Mouse (Mus musculus) forebrain, postnatal 0 days (tissue): ENCODE data around the gene Fgf2. TPM values are rescaled to one million over a fixed set of nuclear protein-coding genes. Genes with fewer than 3 reads are reported as not detected.
A peak's percentile ranks its signal among the peaks of the same experiment; 100 is the strongest.

Source experiments
- ATAC-seq: fragments of 200-750 bp; cut with Nextera tagmentation; 2 replicates; pipeline ENCODE4 v1.8.0; 2017; ENCODE audit warnings: mild to moderate bottlenecking, moderate library complexity
- DNase-seq: peaks from one replicate; pipeline ENCODE4 v3.0.0-alpha.2; 2015
- H3K27ac ChIP-seq: fragments of 300-500 bp; sonication (generic); 2 replicates; pipeline ENCODE4 v1.5.1; 2014; ENCODE audit warnings: low read depth, mild to moderate bottlenecking, antibody characterized with exemption, low read length, moderate library complexity, mixed read lengths
- H3K27me3 ChIP-seq: fragments of 300-500 bp; sonication (generic); 2 replicates; pipeline ENCODE4 v1.6.1; 2014; ENCODE audit warnings: mild to moderate bottlenecking, low read length, mixed read lengths; ENCODE audit not compliant: insufficient read depth
- H3K36me3 ChIP-seq: fragments of 300-500 bp; sonication (generic); 2 replicates; pipeline ENCODE4 v1.6.1; 2014; ENCODE audit warnings: mild to moderate bottlenecking, moderate library complexity; ENCODE audit not compliant: insufficient read depth
- H3K4me1 ChIP-seq: fragments of 300-500 bp; sonication (generic); 2 replicates; pipeline ENCODE4 v1.6.1; 2014; ENCODE audit warnings: antibody characterized with exemption; ENCODE audit not compliant: insufficient read depth
- H3K4me2 ChIP-seq: fragments of 300-500 bp; sonication (generic); 2 replicates; pipeline ENCODE4 v1.6.1; 2014; ENCODE audit warnings: low read depth, mild to moderate bottlenecking, moderate library complexity
- H3K4me3 ChIP-seq: fragments of 300-500 bp; sonication (generic); 2 replicates; pipeline ENCODE4 v1.5.1; 2014; ENCODE audit warnings: low read depth, low read length, mixed read lengths
- H3K9ac ChIP-seq: fragments of 300-500 bp; sonication (generic); 2 replicates; pipeline ENCODE4 v1.6.1; 2014; ENCODE audit warnings: mild to moderate bottlenecking
- H3K9me3 ChIP-seq: fragments of 300-500 bp; sonication (generic); 2 replicates; pipeline ENCODE4 v1.6.1; 2016; ENCODE audit warnings: low read length
- CTCF ChIP-seq: sonication (generic); IDR thresholded peaks from 2 replicates; pipeline ENCODE4 v1.5.1; 2016; ENCODE audit warnings: antibody characterized with exemption, control low read depth, low read depth
- WGBS: fragments of 180-500 bp; shearing (Covaris S2); extraction: QIAGEN DNeasy Blood & Tissue Kit; methylation state at CpG from one replicate; pipeline ENCODE4 v1.1.7; 2014; 5-methylcytosine and 5-hydroxymethylcytosine counted together
- polyA plus RNA-seq: library from polyadenylated mRNA; unstranded; fragments of >200 nt; fragmentation: Nextera tagmentation; extraction: Ambion mirVana; gene quantifications from 2 replicates; pipeline ENCODE4 v1.2.1, GENCODE M21; 2015
- total RNA-seq: library from RNA; depleted of rRNA; stranded (reverse); fragments of >200 nt; gene quantifications from 2 replicates; pipeline ENCODE4 v1.2.3, GENCODE M21; 2014; rRNA removed

Gene Fgf2
- 1.2 and 1.5 TPM in 2 replicates for total RNA-seq
- 0.25 and 0.70 TPM in 2 replicates for polyA plus RNA-seq

DNA sequence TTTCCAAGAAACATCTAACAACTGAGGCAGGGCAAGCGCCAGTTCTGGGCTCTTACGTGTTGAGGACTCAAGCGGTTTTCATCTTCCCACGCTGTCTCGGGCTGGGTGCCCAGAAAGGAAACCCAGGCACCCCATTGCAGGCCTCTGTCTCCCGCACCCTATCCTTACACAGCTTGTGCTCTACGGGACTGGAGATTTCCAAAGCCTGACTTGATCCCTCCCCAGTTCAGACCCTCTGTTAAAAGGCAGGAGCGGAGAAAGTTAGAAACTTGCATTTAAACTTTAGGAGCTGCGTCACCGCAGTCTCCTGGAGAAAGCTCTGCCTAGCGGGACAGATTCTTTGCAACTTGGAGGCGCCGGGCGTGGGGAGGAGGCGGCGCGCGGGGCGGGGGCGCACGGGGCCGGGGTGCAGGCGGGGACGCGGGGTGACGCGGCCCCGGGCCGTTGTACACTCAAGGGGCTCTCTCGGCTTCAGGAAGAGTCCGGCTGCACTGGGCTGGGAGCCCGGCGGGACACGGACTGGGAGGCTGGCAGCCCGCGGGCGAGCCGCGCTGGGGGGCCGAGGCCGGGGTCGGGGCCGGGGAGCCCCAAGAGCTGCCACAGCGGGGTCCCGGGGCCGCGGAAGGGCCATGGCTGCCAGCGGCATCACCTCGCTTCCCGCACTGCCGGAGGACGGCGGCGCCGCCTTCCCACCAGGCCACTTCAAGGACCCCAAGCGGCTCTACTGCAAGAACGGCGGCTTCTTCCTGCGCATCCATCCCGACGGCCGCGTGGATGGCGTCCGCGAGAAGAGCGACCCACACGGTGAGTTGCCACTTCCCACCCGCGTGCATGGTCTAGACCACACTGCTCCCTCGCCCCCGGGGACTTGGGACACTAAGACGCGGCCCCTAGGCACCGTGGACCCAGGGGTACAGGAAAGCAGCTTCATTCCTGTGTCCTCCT lies at the start of gene Fgf2:
Gene Fgf2 (plus strand): TSS at position 126 of the 945 bp plus-strand sequence.
- H3K4me3 ChIP-seq = peak within 1 kb of the TSS; percentile 55
- ATAC-seq = peak; percentile 79
- H3K9me3 ChIP-seq = no peaks in the 10 kb centered on the region
- peak; percentile 36 for DNase-seq
- H3K27me3 ChIP-seq = peaks cover 3% of the 10 kb centered on the region
- peak within 1 kb of the TSS; percentile 100 for H3K4me2 ChIP-seq
- no peak for TF ChIP-seq CTCF
- H3K9ac ChIP-seq = peak within 1 kb of the TSS; percentile 48
- 0 out of 2 replicates have a peak, but pooled peaks cover 6% of the 10 kb centered on the region for H3K4me1 ChIP-seq
- WGBS = 4% methylated on average over 75 of the region's 75 CpGs
- H3K27ac ChIP-seq = no peak within 1 kb of the TSS
- no peaks in the 10 kb centered on the region for H3K36me3 ChIP-seq

DNA sequence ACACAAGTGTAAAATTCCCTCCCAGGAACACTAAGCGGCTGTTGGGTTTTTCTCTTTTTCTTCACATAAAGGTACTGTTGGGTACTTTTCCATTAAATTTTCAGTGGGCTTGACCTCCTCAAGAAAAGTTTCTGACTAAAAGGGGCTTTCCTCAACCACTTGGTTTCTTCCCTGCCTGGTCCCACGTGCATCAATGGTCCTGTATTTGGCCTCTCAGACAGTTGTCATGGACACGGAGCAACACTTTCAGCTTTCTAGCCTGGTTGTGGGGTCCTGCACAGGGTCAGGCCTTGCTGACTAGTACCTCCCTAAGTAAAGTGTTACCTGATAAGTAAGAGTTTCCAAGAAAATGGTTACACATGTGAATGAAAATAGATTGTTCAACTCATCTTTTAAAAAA lies 48.7 kb upstream of the Fgf2 start:
- H3K9me3 ChIP-seq = no peaks in the 10 kb centered on the region
- no peak for TF ChIP-seq CTCF
- H3K27me3 ChIP-seq = no peaks in the 10 kb centered on the region
- no peak overlapping the region for H3K27ac ChIP-seq
- H3K4me3 ChIP-seq = no peak overlapping the region
- H3K36me3 ChIP-seq = no peaks in the 10 kb centered on the region
- H3K4me1 ChIP-seq = no peaks in the 10 kb centered on the region
- H3K4me2 ChIP-seq = no peak overlapping the region
- 78% methylated on average over 3 of the region's 3 CpGs for WGBS
- DNase-seq (no peak), ATAC-seq (no peak)
- no peak overlapping the region for H3K9ac ChIP-seq

DNA sequence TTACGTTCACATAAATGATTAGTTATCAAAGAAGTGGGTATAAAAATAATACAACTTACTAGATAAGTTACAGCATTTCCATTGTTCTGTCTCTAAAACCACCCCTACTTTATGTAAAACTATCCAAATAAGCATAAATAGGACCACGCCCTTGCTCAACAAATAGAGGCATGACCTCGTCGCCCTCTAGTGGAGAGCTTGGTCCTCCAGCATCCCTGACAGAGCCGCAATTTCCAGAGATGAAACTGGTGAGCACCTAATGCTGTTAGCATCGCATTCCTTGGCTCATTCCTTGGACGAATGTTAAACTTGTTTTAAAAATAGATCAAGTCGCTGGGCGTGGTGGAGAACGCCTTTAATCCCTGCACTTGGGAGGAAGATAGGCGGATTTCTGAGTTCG lies 45.5 kb upstream of the Fgf2 start:
- no peaks in the 10 kb centered on the region for H3K4me1 ChIP-seq
- H3K9ac ChIP-seq = no peak overlapping the region
- no peak overlapping the region for H3K4me3 ChIP-seq
- H3K27me3 ChIP-seq = no peaks in the 10 kb centered on the region
- peak; percentile 36; the same call in 1 of the 2 replicates for ATAC-seq
- no peak overlapping the region for H3K27ac ChIP-seq
- H3K36me3 ChIP-seq = no peaks in the 10 kb centered on the region
- WGBS = 37% methylated on average over 12 of the region's 12 CpGs
- no peak overlapping the region for H3K4me2 ChIP-seq
- peak; percentile 31 for DNase-seq
- peak; percentile 66 for TF ChIP-seq CTCF
- H3K9me3 ChIP-seq = no peaks in the 10 kb centered on the region

DNA sequence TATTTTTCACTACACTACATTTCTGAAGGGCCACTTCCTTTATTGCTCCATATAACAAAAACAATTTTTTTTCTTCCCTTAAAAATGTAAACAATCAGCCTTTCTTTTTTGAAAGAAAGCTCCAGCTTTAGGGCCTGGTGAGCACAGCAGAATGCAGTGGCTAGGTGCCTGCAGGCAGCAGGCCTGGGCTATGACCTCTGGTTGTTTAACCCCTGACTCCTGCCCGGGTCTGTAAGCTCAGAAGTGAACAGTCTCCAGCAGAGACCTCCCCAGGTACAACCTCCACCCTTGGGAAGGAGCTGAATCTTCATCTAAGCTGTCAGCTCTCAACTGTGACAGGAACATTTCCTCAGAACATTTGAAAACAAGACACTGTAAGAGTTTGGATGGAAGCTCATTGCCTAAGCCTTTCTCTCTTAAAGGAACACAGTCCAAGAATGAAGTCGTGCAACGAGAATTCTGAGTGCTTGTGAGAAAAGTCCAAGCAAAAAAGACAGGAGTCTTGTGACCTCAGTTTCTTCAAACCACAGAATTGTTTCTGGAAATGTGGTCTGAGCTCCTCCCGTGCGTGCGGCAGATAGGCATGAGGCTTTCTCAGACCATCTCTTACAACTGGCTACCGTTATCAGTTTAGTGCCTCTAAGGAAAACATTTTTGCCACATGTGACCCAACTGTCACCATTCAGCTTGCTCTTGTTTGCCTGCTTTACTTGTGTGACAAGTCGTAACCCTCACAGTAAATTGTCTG lies 44.6 kb upstream of the Fgf2 start:
- Histone ChIP-seq H3K27ac (no peak overlapping the region), H3K4me2 (no peak overlapping the region), H3K4me1 (no peaks in the 10 kb centered on the region), H3K9ac (no peak overlapping the region), H3K9me3 (no peaks in the 10 kb centered on the region), H3K4me3 (no peak overlapping the region), H3K36me3 (no peaks in the 10 kb centered on the region), H3K27me3 (no peaks in the 10 kb centered on the region)
- DNase-seq (no peak), ATAC-seq (no peak)
- no peak for TF ChIP-seq CTCF
- WGBS = 80% methylated on average over 8 of the region's 8 CpGs

DNA sequence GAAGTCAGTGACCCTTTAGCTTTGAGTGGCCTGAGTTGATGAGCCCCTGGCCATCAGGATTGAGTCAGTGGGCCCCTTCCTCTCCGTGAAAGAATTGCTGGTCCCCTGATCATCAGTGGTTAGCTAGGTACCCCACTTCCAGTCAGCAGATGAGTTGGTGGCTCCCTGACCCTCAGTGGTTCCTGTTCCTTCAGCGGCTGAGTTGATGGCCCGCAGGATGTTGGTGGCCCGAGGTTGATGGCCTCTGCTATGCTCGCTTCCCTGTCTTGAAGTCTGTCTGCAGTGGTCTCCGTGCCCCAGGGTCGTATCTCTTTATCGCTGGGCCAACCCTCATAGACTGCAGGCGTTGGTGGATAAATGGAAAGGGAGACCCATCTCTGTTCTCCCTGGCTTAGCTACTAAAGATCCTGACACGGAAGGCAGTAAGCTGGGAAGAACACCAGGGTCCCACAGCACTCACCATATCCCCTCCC lies 36.2 kb upstream of the Fgf2 start:
- no peak for TF ChIP-seq CTCF
- peak overlapping the region; percentile 86 for H3K9ac ChIP-seq
- H3K27me3 ChIP-seq = no peaks in the 10 kb centered on the region
- H3K4me1 ChIP-seq = no peaks in the 10 kb centered on the region
- no peak overlapping the region for H3K27ac ChIP-seq
- no peaks in the 10 kb centered on the region for H3K36me3 ChIP-seq
- WGBS = 2% methylated on average over 10 of the region's 10 CpGs
- H3K9me3 ChIP-seq = no peaks in the 10 kb centered on the region
- ATAC-seq (no peak), DNase-seq (no peak)
- peak overlapping the region; percentile 96 for H3K4me3 ChIP-seq
- H3K4me2 ChIP-seq = peak overlapping the region; percentile 61

DNA sequence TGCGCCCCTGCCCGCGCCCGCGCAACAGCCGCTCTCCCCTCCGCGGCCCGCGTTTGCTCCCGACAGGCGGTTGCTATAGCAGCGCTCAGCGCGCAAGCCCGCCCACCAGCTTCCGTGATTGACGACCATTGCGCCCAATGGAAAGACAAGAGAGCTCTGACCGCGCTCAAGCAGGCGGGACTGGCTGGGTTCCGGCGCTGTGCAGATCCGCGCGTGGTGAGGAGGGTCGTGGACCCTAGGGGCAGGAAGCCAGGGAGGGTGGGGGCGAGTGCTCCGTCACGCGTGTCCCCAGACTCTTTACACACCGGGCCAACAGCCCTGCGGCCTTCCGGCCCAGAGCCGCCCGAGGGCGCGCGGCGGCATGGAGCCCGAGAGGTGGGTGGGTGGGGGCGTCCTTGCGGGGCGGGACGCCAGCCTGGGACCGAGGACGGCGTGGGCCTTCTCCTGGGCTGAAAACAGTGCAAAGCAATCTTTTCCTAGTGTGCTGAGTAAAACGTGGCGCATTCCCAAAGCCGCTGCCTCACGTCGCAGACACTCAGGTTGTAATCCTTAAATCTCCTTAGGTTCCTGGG lies 35.7 kb upstream of the Fgf2 start, which contains the start of the genes Bbs12 and Cetn4:
Gene Bbs12 (plus strand): TSS at position 185 of the 572 bp plus-strand sequence.
Gene Cetn4 (minus strand): TSS at position 339 of the 572 bp plus-strand sequence.
- Histone ChIP-seq H3K4me3 (peak within 1 kb of the TSS; percentile 96), H3K4me1 (no peaks in the 10 kb centered on the region), H3K4me2 (peak within 1 kb of the TSS; percentile 61), H3K27ac (peak within 1 kb of the TSS; percentile 69), H3K27me3 (no peaks in the 10 kb centered on the region), H3K9ac (peak within 1 kb of the TSS; percentile 86), H3K9me3 (no peaks in the 10 kb centered on the region), H3K36me3 (no peaks in the 10 kb centered on the region)
- ATAC-seq (peak; percentile 100), DNase-seq (peak; percentile 98)
- 2% methylated on average over 54 of the region's 54 CpGs for WGBS
- no peak for TF ChIP-seq CTCF
